ENCODE assay signal across 32 mouse cellular contexts in the genomic region with DNA sequence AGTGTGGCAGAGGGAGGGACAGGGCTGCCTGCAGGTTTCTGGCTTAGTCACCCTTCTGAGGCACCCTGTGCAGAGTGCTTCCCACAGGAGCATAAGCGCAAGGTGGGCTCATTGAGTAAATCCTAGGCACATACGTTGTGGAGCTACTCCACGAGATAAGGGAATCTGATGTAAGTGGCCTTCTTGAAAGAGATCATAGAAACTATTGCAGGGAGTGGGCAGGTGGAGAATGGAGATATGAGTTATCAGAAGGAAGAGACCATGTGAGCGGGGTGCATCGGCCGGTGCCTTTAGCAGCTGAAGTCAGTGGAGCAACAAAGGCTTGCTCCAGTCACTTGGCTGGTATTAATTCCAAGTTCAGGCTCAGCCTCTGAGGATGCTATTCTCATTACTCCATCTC. TPM values are rescaled to one million over a fixed set of nuclear protein-coding genes. Genes with fewer than 3 reads are reported as not detected.
DNase-seq lines count a peak whose midpoint lies in the region; ATAC-seq and TF ChIP-seq lines count a peak whose summit lies in the region.
"Had no signal": no experiment of that assay in that cellular context is flagged by ENCODE, and none has a peak within 500 bp of the region (broad histone marks: within the 10 kb centered on the region; RNA-seq: fewer than 3 reads in every experiment).

No protein-coding gene starts in this region.

- no peak for TF ChIP-seq CTCF in MEL (IDR thresholded peaks at IDR 0.05 in 2 of 3, conservative IDR thresholded peaks at IDR 0.05 in 1 of 3; ENCODE audit: control insufficient read depth in 1 of 3, insufficient read depth in 1 of 3, low read depth in 2 of 3, low read length in 3 of 3, poor library complexity in 1 of 3, severe bottlenecking in 1 of 3)

- no peaks in the 10 kb centered on the region for H3K79me2 ChIP-seq in MEL (ENCODE audit: control insufficient read depth, insufficient read depth, low read length, poor library complexity)

- TF ChIP-seq EP300 in MEL (IDR thresholded peaks at IDR 0.05; ENCODE audit: low read depth in 1 of 2, low read length in 2 of 2) = peak; percentile 88 to 90

- no peaks in the 10 kb centered on the region for H3K27me3 ChIP-seq in MEL (ENCODE audit: control insufficient read depth in 1 of 2, insufficient read depth in 2 of 2, low read length in 2 of 2)
- no peaks in the 10 kb centered on the region for H3K27me3 ChIP-seq in liver, embryonic 11.5 days (replicated peaks; ENCODE audit: control insufficient read depth, insufficient read depth, low read length)
- no peaks in the 10 kb centered on the region for H3K27me3 ChIP-seq in liver, embryonic 16.5 days (ENCODE audit: control insufficient read depth, insufficient read depth, low read depth, low read length)
- H3K27me3 ChIP-seq: embryonic facial prominence, embryonic 13.5 days; forebrain, embryonic 15.5 days; heart, embryonic 12.5 days; limb, embryonic 13.5 days; neural tube, embryonic 12.5 days; Patski had no signal

- WGBS in liver, embryonic 11.5 days = 53% methylated on average over 6 of the region's 6 CpGs
- WGBS in liver, embryonic 16.5 days (ENCODE audit: insufficient replicate concordance) = 21% methylated on average over 6 of the region's 6 CpGs

- TF ChIP-seq RAD21 in MEL (IDR thresholded peaks at IDR 0.05; ENCODE audit: low read depth, low read length) = no peak

- H3K9ac ChIP-seq in MEL (ENCODE audit: control insufficient read depth, low read depth, low read length, poor library complexity, severe bottlenecking) = 0 out of 2 replicates have a peak overlapping the region, but pooled peaks have one; percentile 2
- no peak overlapping the region for H3K9ac ChIP-seq in liver, embryonic 11.5 days (ENCODE audit: low read depth, low read length)
- H3K9ac ChIP-seq in liver, embryonic 16.5 days (ENCODE audit: low read depth, low read length) = no peak overlapping the region
- H3K9ac ChIP-seq: embryonic facial prominence, embryonic 13.5 days; forebrain, embryonic 15.5 days; heart, embryonic 12.5 days; hindbrain, embryonic 14.5 days; limb, embryonic 13.5 days; neural tube, embryonic 12.5 days had no signal

- peak overlapping the region; percentile 4; the same call in 1 of the 2 replicates for H3K27ac ChIP-seq in MEL (ENCODE audit: control insufficient read depth, low read depth, low read length)
- no peak overlapping the region for H3K27ac ChIP-seq in liver, embryonic 11.5 days (ENCODE audit: low read depth, low read length)
- no peak overlapping the region for H3K27ac ChIP-seq in liver, embryonic 16.5 days (ENCODE audit: low read length)
- H3K27ac ChIP-seq: embryonic facial prominence, embryonic 13.5 days; forebrain, embryonic 10.5 days; forebrain, embryonic 15.5 days; heart, adult 2 months; hindbrain, embryonic 14.5 days; left cerebral cortex, adult 2 months; limb, embryonic 13.5 days; neural tube, embryonic 12.5 days had no signal

- intact Hi-C loops in heart, postnatal 10 days (cut with DNase I) = no loop called here

- TF ChIP-seq POLR2A in MEL (IDR thresholded peaks at IDR 0.05; ENCODE audit: control insufficient read depth in 1 of 2, insufficient read depth in 1 of 2, low read depth in 1 of 2, low read length in 2 of 2, poor library complexity in 1 of 2) = no peak

- peaks cover 11 to 14% of the 10 kb centered on the region in 2 experiments for H3K4me1 ChIP-seq in MEL (ENCODE audit: control insufficient read depth in 1 of 2, insufficient read depth in 2 of 2, low read length in 2 of 2)
- peaks cover 15% of the 10 kb centered on the region for H3K4me1 ChIP-seq in liver, embryonic 11.5 days (replicated peaks; ENCODE audit: control insufficient read depth, insufficient read depth, low read length)
- peaks cover 12% of the 10 kb centered on the region for H3K4me1 ChIP-seq in liver, embryonic 16.5 days (ENCODE audit: control insufficient read depth, low read depth, low read length)
- H3K4me1 ChIP-seq: forebrain, embryonic 15.5 days; neural tube, embryonic 12.5 days had no signal

- H3K4me2 ChIP-seq in liver, embryonic 11.5 days = peak overlapping the region; percentile 12; the same call in 1 of the 2 replicates
- no peak overlapping the region for H3K4me2 ChIP-seq in liver, embryonic 16.5 days (ENCODE audit: low read depth, low read length)
- H3K4me2 ChIP-seq: embryonic facial prominence, embryonic 13.5 days; forebrain, embryonic 15.5 days; heart, embryonic 12.5 days; hindbrain, embryonic 14.5 days; limb, embryonic 13.5 days; midbrain, embryonic 11.5 days; neural tube, embryonic 12.5 days had no signal

- H3K9me3 ChIP-seq in MEL (replicated peaks; ENCODE audit: insufficient read depth, low read length) = no peaks in the 10 kb centered on the region
- H3K9me3 ChIP-seq in liver, embryonic 11.5 days (ENCODE audit: control insufficient read depth, low read length) = no peaks in the 10 kb centered on the region
- no peaks in the 10 kb centered on the region for H3K9me3 ChIP-seq in liver, embryonic 16.5 days (replicated peaks; ENCODE audit: control insufficient read depth, low read length)

- H3K4me3 ChIP-seq in MEL (ENCODE audit: control insufficient read depth in 1 of 2, insufficient read depth in 1 of 2, low read depth in 2 of 2, low read length in 2 of 2) = peak overlapping the region in 1 of 2 experiments; percentile 5; a peak in 1 of 4 replicates
- H3K4me3 ChIP-seq in liver, embryonic 11.5 days (ENCODE audit: low read depth, low read length) = no peak overlapping the region
- H3K4me3 ChIP-seq in liver, embryonic 16.5 days (ENCODE audit: low read depth, low read length) = no peak overlapping the region
- H3K4me3 ChIP-seq: embryonic facial prominence, embryonic 13.5 days; forebrain, embryonic 10.5 days; forebrain, embryonic 15.5 days; heart, adult 2 months; heart, embryonic 12.5 days; left cerebral cortex, adult 2 months; limb, embryonic 13.5 days; myocyte; neural tube, embryonic 12.5 days had no signal

- peak; percentile 90 for ATAC-seq in liver, embryonic 11.5 days (replicated peaks; ENCODE audit: low FRiP score)
- peak; percentile 80 for ATAC-seq in liver, embryonic 16.5 days (ENCODE audit: low read depth)
- no peak for ATAC-seq in inflammation-experienced regulatory T-cells, adult 6 months
- ATAC-seq: CD4-positive, CD25-positive, alpha-beta regulatory T cell, adult 4 months; forebrain, embryonic 15.5 days; Patski had no signal

- DNase-seq in MEL (ENCODE audit: low read depth, low spot score) = peak; percentile 77
- DNase-seq in c-Kit-positive CD71-positive TER-119-negative erythroid progenitor cells, embryonic 14.5 days (ENCODE audit: low read depth) = peak; percentile 65
- DNase-seq in liver, embryonic 11.5 days (ENCODE audit: low spot score) = no peak
- DNase-seq in MN1 (ENCODE audit: low spot score) = no peak
- no peak for DNase-seq in heart, postnatal 10 days
- no peak for DNase-seq in spleen, postnatal 36 days (ENCODE audit: low spot score in 2 of 2)
- DNase-seq: adrenal gland, postnatal 10 days; cerebellum, adult 9-10 months; gastrocnemius, postnatal 36 days; heart, adult 2 months; kidney, adult 8-10 months; kidney, postnatal 10 days; lung, adult 2 months; lung, postnatal 10 days; right cerebral cortex, adult 18-20 months; spleen, adult 18-20 months had no signal

- H3K36me3 ChIP-seq in MEL (ENCODE audit: control insufficient read depth in 1 of 2, insufficient read depth in 2 of 2, low read length in 2 of 2) = peaks cover 0 to 10% of the 10 kb centered on the region in 2 experiments; a peak in 1 of 4 replicates
- no peaks in the 10 kb centered on the region for H3K36me3 ChIP-seq in liver, embryonic 11.5 days (ENCODE audit: control insufficient read depth, insufficient read depth, low read length)
- H3K36me3 ChIP-seq in liver, embryonic 16.5 days (ENCODE audit: control insufficient read depth, insufficient read depth) = no peaks in the 10 kb centered on the region
- H3K36me3 ChIP-seq: embryonic facial prominence, embryonic 13.5 days; neural tube, embryonic 12.5 days had no signal

TF ChIP-seq in MEL, 35 proteins besides CTCF, POLR2A, EP300 and RAD21 (continues in another document):
- TF ChIP-seq MXI1 (IDR thresholded peaks at IDR 0.05; ENCODE audit: low read depth, low read length) = peak; percentile 60; the same call in 1 of the 2 replicates
- TF ChIP-seq BHLHE40 (IDR thresholded peaks at IDR 0.05; ENCODE audit: borderline replicate concordance, low read depth, low read length) = 0 out of 2 replicates have a peak, but pooled peaks have one; percentile 23
- no peak for TF ChIP-seq JUND (IDR thresholded peaks at IDR 0.05; ENCODE audit: low read depth, low read length)
- TF ChIP-seq SMC3 (IDR thresholded peaks at IDR 0.05; ENCODE audit: low read depth, low read length) = no peak
- TF ChIP-seq MYB (IDR thresholded peaks at IDR 0.05; ENCODE audit: low read depth, low read length) = no peak
- no peak for TF ChIP-seq POLR2AphosphoS5 (IDR thresholded peaks at IDR 0.05; ENCODE audit: borderline replicate concordance, low read depth, low read length)
- no peak for TF ChIP-seq ZMIZ1 (IDR thresholded peaks at IDR 0.05; ENCODE audit: low read depth, low read length)
- no peak for TF ChIP-seq CHD2 (IDR thresholded peaks at IDR 0.05; ENCODE audit: low read length)
- no peak for TF ChIP-seq E2F4 (IDR thresholded peaks at IDR 0.05; ENCODE audit: borderline replicate concordance, low read depth, low read length)
- peak; percentile 37; the same call in 1 of the 2 replicates for TF ChIP-seq MAX (IDR thresholded peaks at IDR 0.05; ENCODE audit: low read length)
- TF ChIP-seq ETS1 (IDR thresholded peaks at IDR 0.05; ENCODE audit: low read depth, low read length) = peak; percentile 87

RNA-seq across cellular contexts. Expression of a gene that starts 4.9 kb away (rescaled TPM):
- not detected in 2 replicates for total RNA-seq in MEL (2012; rRNA removed)
- polyA plus RNA-seq in MEL (2012; ENCODE audit: insufficient read depth in 1 of 2, insufficient read length in 2 of 2, low read depth in 1 of 2, low replicate concordance in 2 of 2, missing spikeins in 1 of 2) = under 1 TPM in 1 of 2 experiments, not detected in 1; 0.06 TPM
- 0.14 TPM in 1 of 2 replicates, not detected in the other for polyA plus RNA-seq in liver, embryonic 11.5 days (2014; fragmentation: Nextera tagmentation; extraction: Ambion mirVana)
- polyA plus RNA-seq in liver, embryonic 16.5 days (2015; fragmentation: Nextera tagmentation; extraction: Ambion mirVana) = 0.02 TPM in 1 of 2 replicates, not detected in the other
- polyA plus RNA-seq in inflammation-experienced regulatory T-cells, adult 6 months (2017; shearing (Covaris generic)) = under 1 TPM in 2 of 3 experiments, not detected in 1; 0.16 to 0.38 TPM
- under 1 TPM; 0.12 to 0.29 TPM for total RNA-seq in heart, postnatal 10 days (2021)
- total RNA-seq: gastrocnemius, adult 18-20 months; hematopoietic stem cell, adult 5-6 weeks had no signal

RNA-seq across cellular contexts. Expression of a gene that starts 45.8 kb away (rescaled TPM):
- total RNA-seq in MEL (2012; rRNA removed) = 2.4 and 2.7 TPM in 2 replicates
- polyA plus RNA-seq in MEL (2012; ENCODE audit: insufficient read depth in 1 of 2, insufficient read length in 2 of 2, low read depth in 1 of 2, low replicate concordance in 2 of 2, missing spikeins in 1 of 2) = 10 to 100 TPM in 1 of 2 experiments, not detected in 1; 30.1 TPM
- 23.1 and 25.3 TPM in 2 replicates for polyA plus RNA-seq in liver, embryonic 11.5 days (2014; fragmentation: Nextera tagmentation; extraction: Ambion mirVana)
- 4.8 and 5.2 TPM in 2 replicates for polyA plus RNA-seq in liver, embryonic 16.5 days (2015; fragmentation: Nextera tagmentation; extraction: Ambion mirVana)
- 10 to 100 TPM in 1 of 3 experiments, 1 to 10 TPM in 2; 6.0 to 10.3 (median 8.4) TPM for polyA plus RNA-seq in inflammation-experienced regulatory T-cells, adult 6 months (2017; shearing (Covaris generic))
- total RNA-seq in heart, postnatal 10 days (2021) = 10 to 100 TPM; 26.9 to 28.1 TPM

Comparison
In these comparisons a context has a peak if more than half of its experiments do, and no peak if none do; other contexts are left out.
1. DNase-seq: peak in MEL (single experiment) and c-Kit-positive CD71-positive TER-119-negative erythroid progenitor cells, embryonic 14.5 days (single experiment); none in liver, embryonic 11.5 days (single experiment), MN1 (single experiment), heart, postnatal 10 days (0 of 2) and spleen, postnatal 36 days (0 of 2).